Mouse (Mus musculus): ENCODE results near the gene Asb4.

- TF ChIP-seq EP300 (IDR thresholded peaks at IDR 0.05; ENCODE audit: low read length) (no peak), CTCF (conservative IDR thresholded peaks at IDR 0.05 in 1 of 2, IDR thresholded peaks at IDR 0.05 in 1 of 2; ENCODE audit: low read depth in 2 of 2, low read length in 2 of 2) (no peak), UBTF (IDR thresholded peaks at IDR 0.05; ENCODE audit: low read depth, low read length) (no peak)
These were observed 26.5 kb downstream of the Asb4 start for GRCm38 (mm10) chr6:5409676-5410075.

All from CH12.LX (cell line).